Mouse (Mus musculus): ENCODE results near the gene Cdh23. TPM values are rescaled to one million over a fixed set of nuclear protein-coding genes. Genes with fewer than 3 reads are reported as not detected.

Gene Cdh23
- polyA plus RNA-seq, 1 experiment: 4.6 TPM

DNA sequence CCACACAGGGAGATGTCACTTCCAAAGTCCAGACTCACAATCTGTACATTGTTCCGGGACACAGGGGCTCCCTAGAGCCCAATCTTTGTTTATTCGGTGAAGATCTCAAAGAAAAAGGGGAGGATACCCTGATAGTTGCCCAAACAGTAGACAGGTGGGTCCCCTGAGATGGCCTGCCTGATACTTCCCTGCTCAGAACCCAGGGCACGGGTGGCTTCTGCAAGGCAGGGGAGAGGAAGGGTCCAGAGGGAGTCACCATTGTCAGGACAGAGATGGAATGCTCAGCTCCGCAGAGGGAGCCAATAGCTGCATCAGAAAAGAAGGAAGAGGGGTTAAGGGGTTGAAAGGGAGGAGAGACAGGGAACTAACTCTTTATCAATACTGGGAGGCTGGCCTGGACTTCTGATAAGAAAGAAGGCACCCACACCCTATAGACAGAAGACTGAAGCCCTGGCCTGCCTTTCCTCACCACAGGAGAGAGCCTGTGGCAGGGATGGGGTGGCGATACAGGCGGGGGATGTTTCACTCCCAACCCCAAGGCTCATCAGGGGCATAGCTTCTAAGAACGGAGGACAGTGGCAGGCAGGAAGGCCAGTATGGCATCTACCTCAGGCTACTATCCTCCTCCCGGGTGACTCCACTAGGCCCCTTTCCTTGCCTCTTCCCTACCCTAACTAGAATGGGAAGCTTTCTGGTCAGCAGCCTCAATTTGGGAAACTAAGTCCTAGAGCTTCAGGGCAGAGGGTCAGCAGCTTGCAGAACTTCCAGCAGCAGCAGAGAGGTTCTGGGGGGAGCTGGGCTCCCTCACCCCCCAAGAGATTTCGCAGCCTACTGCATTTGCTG, 348.3 kb downstream of the Cdh23 start:
- Histone ChIP-seq H3K27me3 (replicated peaks) (no peaks in the 10 kb centered on the region), H3K4me3 (replicated peaks) (peak overlapping the region; percentile 95), H3K4me1 (peaks cover 95% of the 10 kb centered on the region), H3K36me3 (replicated peaks; ENCODE audit: low read length) (peaks cover 20% of the 10 kb centered on the region), H3K9me3 (no peaks in the 10 kb centered on the region)
- TF ChIP-seq FLI1 (IDR thresholded peaks at IDR 0.05; ENCODE audit: low read length) (no peak), GATA1 (IDR thresholded peaks at IDR 0.05; ENCODE audit: borderline replicate concordance, low read length) (no peak)

DNA sequence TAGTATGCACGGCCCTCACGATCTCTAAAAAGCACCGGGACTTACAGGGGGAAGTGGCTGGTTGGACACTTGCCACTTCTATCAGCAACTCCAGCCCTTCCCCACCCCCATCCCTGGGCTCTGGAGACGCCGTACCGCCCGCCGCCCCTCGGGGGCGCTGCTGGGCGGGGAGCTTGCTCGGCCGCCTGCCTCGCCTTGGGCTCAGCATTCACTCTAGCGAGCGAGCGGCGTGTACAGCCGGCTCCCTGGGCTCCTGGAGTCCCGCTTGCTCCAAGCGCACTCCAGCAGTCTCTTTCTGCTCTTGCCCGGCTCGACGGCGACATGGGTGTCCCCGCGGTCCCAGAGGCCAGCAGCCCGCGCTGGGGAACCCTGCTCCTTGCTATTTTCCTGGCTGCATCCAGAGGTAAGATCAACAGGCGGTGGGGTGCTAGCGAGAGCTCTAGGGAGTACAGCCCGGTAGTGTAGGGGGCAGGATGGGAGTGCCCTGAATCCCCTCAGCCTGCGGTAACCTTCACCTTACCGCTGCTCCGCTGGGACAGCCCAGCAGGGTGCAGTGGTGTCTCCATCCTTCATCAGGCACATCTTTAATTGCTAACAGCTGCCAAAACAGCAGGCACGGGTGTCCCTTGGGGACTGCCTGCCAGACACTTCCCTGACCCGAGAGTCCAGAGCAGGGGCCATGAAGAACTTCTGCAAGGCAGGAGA, 349.4 kb downstream of the Cdh23 start, which contains the start of gene Vsir:
Vsir (plus strand) TSS at position 151 of the 705 bp plus-strand sequence.
- peaks cover 85% of the 10 kb centered on the region for H3K4me1 ChIP-seq
- no peaks in the 10 kb centered on the region for H3K9me3 ChIP-seq
- peak within 1 kb of the TSS; percentile 95 for H3K4me3 ChIP-seq (replicated peaks)
- no peaks in the 10 kb centered on the region for H3K27me3 ChIP-seq (replicated peaks)
- no peak for TF ChIP-seq FLI1 (IDR thresholded peaks at IDR 0.05; ENCODE audit: low read length)
- no peak for TF ChIP-seq GATA1 (IDR thresholded peaks at IDR 0.05; ENCODE audit: borderline replicate concordance, low read length)
- H3K36me3 ChIP-seq (replicated peaks; ENCODE audit: low read length): peaks cover 13% of the 10 kb centered on the region

DNA sequence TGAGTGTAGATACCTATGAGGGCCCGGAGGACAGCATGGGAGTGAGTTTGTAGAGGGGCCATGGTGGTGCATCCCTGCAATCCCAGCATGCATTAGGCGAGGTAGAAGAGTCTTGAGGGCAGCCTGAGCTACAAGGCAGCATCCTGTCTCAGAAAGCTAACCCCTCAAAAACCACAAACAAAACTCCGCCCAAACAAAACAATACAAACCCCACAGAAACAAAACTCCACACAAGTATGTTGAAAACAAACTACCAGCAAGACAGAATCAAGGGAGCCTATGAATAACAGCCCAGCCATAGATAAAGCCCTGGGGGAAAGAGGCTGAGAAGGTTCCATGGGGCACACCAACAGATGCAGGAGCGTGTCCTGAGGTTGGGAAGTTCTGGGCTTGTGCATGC, 350.2 kb downstream of the Cdh23 start:
- peaks cover 83% of the 10 kb centered on the region for H3K4me1 ChIP-seq
- H3K4me3 ChIP-seq (replicated peaks): peak overlapping the region; percentile 95
- H3K36me3 ChIP-seq (replicated peaks; ENCODE audit: low read length): peaks cover 6% of the 10 kb centered on the region

DNA sequence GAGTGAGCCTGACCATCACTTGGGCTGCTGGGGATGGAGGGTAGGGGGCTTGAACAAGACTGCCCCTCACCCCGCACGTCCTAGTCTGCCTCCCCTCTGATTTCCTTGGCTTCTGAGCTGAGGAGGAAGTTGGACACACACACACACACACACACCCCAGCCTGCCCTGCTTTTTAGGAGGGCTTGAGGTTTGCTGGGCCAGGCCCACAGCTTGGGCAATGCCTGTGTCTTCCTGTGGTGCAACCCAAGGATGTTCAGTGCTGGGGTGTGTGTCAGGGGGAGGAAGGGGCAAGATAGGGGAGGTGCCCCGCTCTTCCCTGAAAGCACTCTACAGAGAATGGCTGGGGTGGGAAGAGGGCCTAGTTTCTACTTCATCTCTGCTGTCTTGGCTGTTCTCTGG, 352.2 kb downstream of the Cdh23 start:
- Histone ChIP-seq H3K4me3 (replicated peaks) (peak overlapping the region; percentile 81), H3K36me3 (replicated peaks; ENCODE audit: low read length) (no peaks in the 10 kb centered on the region), H3K4me1 (peaks cover 69% of the 10 kb centered on the region), H3K27me3 (replicated peaks) (peaks cover 6% of the 10 kb centered on the region), H3K9me3 (no peaks in the 10 kb centered on the region)
- no peak for TF ChIP-seq FLI1 (IDR thresholded peaks at IDR 0.05; ENCODE audit: low read length)
- TF ChIP-seq GATA1 (IDR thresholded peaks at IDR 0.05; ENCODE audit: borderline replicate concordance, low read length): no peak

More for the DNA sequence above, 350.2 kb downstream of the Cdh23 start:
- TF ChIP-seq GATA1 (IDR thresholded peaks at IDR 0.05; ENCODE audit: borderline replicate concordance, low read length): no peak
- no peak for TF ChIP-seq FLI1 (IDR thresholded peaks at IDR 0.05; ENCODE audit: low read length)
- no peaks in the 10 kb centered on the region for H3K27me3 ChIP-seq (replicated peaks)
- H3K9me3 ChIP-seq: no peaks in the 10 kb centered on the region

GRCm38 (mm10) chr10:60341528-60341927, 354.8 kb downstream of the Cdh23 start:
- Histone ChIP-seq H3K4me3 (replicated peaks) (no peak overlapping the region), H3K36me3 (replicated peaks; ENCODE audit: low read length) (no peaks in the 10 kb centered on the region)

DNA sequence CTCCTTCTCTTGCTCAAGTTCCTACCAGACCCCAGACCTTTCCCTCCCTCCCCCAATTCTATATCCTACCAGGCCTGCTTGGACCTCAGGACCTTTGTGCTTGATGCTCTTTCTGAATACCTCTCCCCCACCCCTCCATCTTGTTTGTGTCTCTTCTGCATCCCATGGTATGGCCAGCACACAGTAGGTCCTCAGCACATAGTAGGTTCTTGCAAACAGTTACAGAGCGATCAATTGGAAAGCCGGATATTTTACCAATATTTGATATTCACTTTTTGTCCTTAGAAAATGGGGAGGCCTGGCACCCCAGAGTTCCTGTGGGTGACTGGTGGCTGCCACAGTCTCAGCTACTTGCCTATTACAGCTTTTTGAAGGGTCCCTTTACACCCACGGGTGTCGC, 361.3 kb downstream of the Cdh23 start:
- Histone ChIP-seq H3K4me1 (peaks cover 30% of the 10 kb centered on the region), H3K9me3 (no peaks in the 10 kb centered on the region), H3K4me3 (replicated peaks) (no peak overlapping the region), H3K36me3 (replicated peaks; ENCODE audit: low read length) (no peaks in the 10 kb centered on the region), H3K27me3 (replicated peaks) (peaks cover 76% of the 10 kb centered on the region)
- no peak for TF ChIP-seq FLI1 (IDR thresholded peaks at IDR 0.05; ENCODE audit: low read length)
- no peak for TF ChIP-seq GATA1 (IDR thresholded peaks at IDR 0.05; ENCODE audit: borderline replicate concordance, low read length)

More at GRCm38 (mm10) chr10:60341528-60341927, 354.8 kb downstream of the Cdh23 start:
- peaks cover 47% of the 10 kb centered on the region for H3K4me1 ChIP-seq
- peaks cover 26% of the 10 kb centered on the region for H3K27me3 ChIP-seq (replicated peaks)
- TF ChIP-seq GATA1 (IDR thresholded peaks at IDR 0.05; ENCODE audit: borderline replicate concordance, low read length) (no peak), FLI1 (IDR thresholded peaks at IDR 0.05; ENCODE audit: low read length) (no peak)
- H3K9me3 ChIP-seq: no peaks in the 10 kb centered on the region

DNA sequence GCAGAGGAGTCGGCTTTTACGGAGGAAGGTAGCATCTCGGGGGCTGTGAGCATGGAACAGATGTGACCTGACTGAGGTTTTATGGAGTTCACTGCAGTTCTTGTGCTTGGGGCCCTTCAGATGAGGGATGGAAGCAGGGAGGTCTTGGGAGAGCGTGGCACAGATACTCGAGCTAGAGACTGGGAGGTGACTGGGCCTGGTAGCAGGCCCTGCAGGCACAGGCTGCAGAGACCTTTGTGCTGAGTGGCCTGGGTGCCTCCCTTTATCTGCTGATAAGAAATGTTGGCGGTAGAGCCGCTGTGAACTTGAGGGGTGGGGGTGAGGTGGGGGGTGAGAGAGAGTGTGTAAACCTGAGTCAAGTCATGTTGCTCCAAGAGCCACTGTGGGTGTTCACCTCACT, 361.7 kb downstream of the Cdh23 start:
- H3K4me1 ChIP-seq: peaks cover 30% of the 10 kb centered on the region
- no peaks in the 10 kb centered on the region for H3K36me3 ChIP-seq (replicated peaks; ENCODE audit: low read length)
- peaks cover 81% of the 10 kb centered on the region for H3K27me3 ChIP-seq (replicated peaks)
- TF ChIP-seq GATA1 (IDR thresholded peaks at IDR 0.05; ENCODE audit: borderline replicate concordance, low read length) (no peak), FLI1 (IDR thresholded peaks at IDR 0.05; ENCODE audit: low read length) (no peak)
- H3K9me3 ChIP-seq: no peaks in the 10 kb centered on the region
- no peak overlapping the region for H3K4me3 ChIP-seq (replicated peaks)

DNA sequence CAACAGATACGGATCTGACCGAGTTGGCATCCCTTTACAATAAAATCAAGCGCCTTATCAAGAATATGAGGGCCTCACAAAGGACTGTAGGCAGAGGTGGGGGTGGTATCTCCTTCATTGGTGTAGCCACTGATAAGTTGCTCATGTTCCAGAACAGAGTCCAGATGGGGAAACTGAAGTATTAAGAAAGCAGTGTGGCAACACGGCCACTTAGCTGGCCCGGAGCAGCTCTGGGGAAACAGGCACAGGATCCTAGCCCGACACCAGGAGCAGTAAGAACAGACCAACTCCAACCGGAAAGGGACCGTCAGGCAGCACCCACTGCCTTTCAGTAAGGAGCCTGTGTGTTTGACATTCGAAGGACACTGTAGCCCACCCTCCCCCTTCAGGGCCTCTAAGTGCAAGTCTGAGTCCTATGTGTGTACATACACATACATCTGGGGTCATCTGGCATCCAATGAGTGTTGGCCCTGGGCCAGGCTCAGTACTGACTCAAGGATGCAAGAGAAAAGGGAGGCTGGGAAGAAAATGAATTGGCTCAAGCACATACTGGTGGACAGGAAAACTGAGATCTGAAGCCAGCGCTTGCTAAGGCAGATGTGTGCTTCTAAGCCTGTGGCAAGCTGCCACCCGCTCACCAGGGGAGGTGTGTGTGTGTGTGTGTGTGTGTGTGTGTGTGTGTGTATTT, 367.2 kb downstream of the Cdh23 start:
- Histone ChIP-seq H3K36me3 (replicated peaks; ENCODE audit: low read length) (no peaks in the 10 kb centered on the region), H3K4me1 (peaks cover 31% of the 10 kb centered on the region), H3K27me3 (replicated peaks) (peaks cover 83% of the 10 kb centered on the region), H3K9me3 (no peaks in the 10 kb centered on the region), H3K4me3 (replicated peaks) (no peak overlapping the region)
- TF ChIP-seq GATA1 (IDR thresholded peaks at IDR 0.05; ENCODE audit: borderline replicate concordance, low read length): no peak
- TF ChIP-seq FLI1 (IDR thresholded peaks at IDR 0.05; ENCODE audit: low read length): no peak

DNA sequence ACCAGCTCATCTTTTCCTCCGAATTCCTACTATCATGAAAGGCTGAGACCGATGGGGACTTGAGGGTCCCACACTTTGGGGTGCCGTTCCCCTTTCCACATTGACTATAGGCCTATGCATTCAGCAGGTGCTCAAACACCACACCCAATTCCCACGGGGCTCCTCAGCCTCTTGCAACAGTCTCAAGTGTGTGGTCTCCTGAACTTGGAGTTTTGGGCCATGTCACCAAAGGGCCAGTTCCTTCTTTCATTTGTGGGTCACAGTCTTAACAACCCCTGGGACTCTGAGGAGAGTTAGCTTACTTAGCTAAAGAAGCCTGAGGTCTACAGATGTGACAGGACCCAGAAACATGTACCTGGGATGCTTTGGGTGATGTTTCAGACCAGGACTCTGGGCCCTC, 380.1 kb downstream of the Cdh23 start:
- Histone ChIP-seq H3K4me3 (replicated peaks) (no peak overlapping the region), H3K36me3 (replicated peaks; ENCODE audit: low read length) (peaks cover 18% of the 10 kb centered on the region), H3K9me3 (no peaks in the 10 kb centered on the region), H3K4me1 (peaks cover 75% of the 10 kb centered on the region), H3K27me3 (replicated peaks) (peaks cover 31% of the 10 kb centered on the region)
- TF ChIP-seq GATA1 (IDR thresholded peaks at IDR 0.05; ENCODE audit: borderline replicate concordance, low read length) (no peak), FLI1 (IDR thresholded peaks at IDR 0.05; ENCODE audit: low read length) (no peak)
